Mouse (Mus musculus): ENCODE measurements around the gene Lrba.

Lrba gene

GRCm38 (mm10) chr3:86253791-86254190, 29.3 kb downstream of the Lrba start:
- no peak for DNase-seq (ENCODE audit: low spot score in 2 of 2)

- DNase-seq (ENCODE audit: low spot score in 2 of 2), result no peak
Measured at GRCm38 (mm10) chr3:86268074-86268702, 43.7 kb downstream of the Lrba start.

GRCm38 (mm10) chr3:86275651-86276050, 51.2 kb downstream of the Lrba start:
- DNase-seq (ENCODE audit: low spot score in 2 of 2), result no peak

- DNase-seq (ENCODE audit: low spot score in 2 of 2), result no peak
Measured at GRCm38 (mm10) chr3:86291326-86291725, 66.8 kb downstream of the Lrba start.

- DNase-seq (ENCODE audit: low spot score in 2 of 2), result no peak
Measured at GRCm38 (mm10) chr3:86294866-86295265, 70.4 kb downstream of the Lrba start.

GRCm38 (mm10) chr3:86296214-86296613, 71.7 kb downstream of the Lrba start:
- DNase-seq (ENCODE audit: low spot score in 2 of 2), result no peak

- no peak for DNase-seq (ENCODE audit: low spot score in 2 of 2)
Measured at GRCm38 (mm10) chr3:86308833-86309232, 84.4 kb downstream of the Lrba start.

GRCm38 (mm10) chr3:86310216-86310615, 85.7 kb downstream of the Lrba start:
- no peak for DNase-seq (ENCODE audit: low spot score in 2 of 2)

GRCm38 (mm10) chr3:86311406-86311805, 86.9 kb downstream of the Lrba start:
- DNase-seq (ENCODE audit: low spot score in 2 of 2), result no peak

GRCm38 (mm10) chr3:86317636-86318035, 93.2 kb downstream of the Lrba start:
- no peak for DNase-seq (ENCODE audit: low spot score in 2 of 2)

GRCm38 (mm10) chr3:86328531-86328930, 104.1 kb downstream of the Lrba start:
- no peak for DNase-seq (ENCODE audit: low spot score in 2 of 2)

GRCm38 (mm10) chr3:86343261-86343660, 118.8 kb downstream of the Lrba start:
- DNase-seq (ENCODE audit: low spot score in 2 of 2), result no peak

GRCm38 (mm10) chr3:86362486-86362885, 138.0 kb downstream of the Lrba start:
- no peak for DNase-seq (ENCODE audit: low spot score in 2 of 2)

GRCm38 (mm10) chr3:86371466-86371865, 147.0 kb downstream of the Lrba start:
- DNase-seq (ENCODE audit: low spot score in 2 of 2), result no peak

- DNase-seq (ENCODE audit: low spot score in 2 of 2), result no peak
Measured at GRCm38 (mm10) chr3:86375276-86375675, 150.8 kb downstream of the Lrba start.

GRCm38 (mm10) chr3:86382557-86382956, 158.1 kb downstream of the Lrba start:
- no peak for DNase-seq (ENCODE audit: low spot score in 2 of 2)

- no peak for DNase-seq (ENCODE audit: low spot score in 2 of 2)
Measured at GRCm38 (mm10) chr3:86385047-86385446, 160.6 kb downstream of the Lrba start.

GRCm38 (mm10) chr3:86386246-86386645, 161.8 kb downstream of the Lrba start:
- DNase-seq (ENCODE audit: low spot score in 2 of 2), result no peak

- DNase-seq (ENCODE audit: low spot score in 2 of 2), result no peak
Measured at GRCm38 (mm10) chr3:86423828-86424227, 199.3 kb downstream of the Lrba start.

GRCm38 (mm10) chr3:86426733-86427132, 202.3 kb downstream of the Lrba start:
- no peak for DNase-seq (ENCODE audit: low spot score in 2 of 2)

GRCm38 (mm10) chr3:86443497-86443896, 219.0 kb downstream of the Lrba start:
- DNase-seq (ENCODE audit: low spot score in 2 of 2), result no peak

GRCm38 (mm10) chr3:86451211-86451610, 226.7 kb downstream of the Lrba start:
- DNase-seq (ENCODE audit: low spot score in 2 of 2), result no peak

GRCm38 (mm10) chr3:86461582-86461981, 237.1 kb downstream of the Lrba start:
- no peak for DNase-seq (ENCODE audit: low spot score in 2 of 2)

- DNase-seq (ENCODE audit: low spot score in 2 of 2), result no peak
Measured at GRCm38 (mm10) chr3:86489992-86490391, 265.5 kb downstream of the Lrba start.
